Mouse (Mus musculus): ENCODE measurements around the gene Slc10a7.

GRCm38 (mm10) chr8:78568196-78568595 lies 59.0 kb downstream of the Slc10a7 start:
- TF ChIP-seq CTCF (IDR thresholded peaks at IDR 0.05; ENCODE audit: low read depth, low read length) (no peak), POLR2A (IDR thresholded peaks at IDR 0.05; ENCODE audit: borderline replicate concordance, low read depth, low read length) (no peak)
